Mouse (Mus musculus): ENCODE data around the gene Rimklb. TPM values are rescaled to one million over a fixed set of nuclear protein-coding genes. Genes with fewer than 3 reads are reported as not detected.

The Rimklb gene
- polyA plus RNA-seq, 1 experiment from 2014 or later, result 106 TPM

GRCm38 (mm10) chr6:122458946-122459693 lies 39.4 kb downstream of the Rimklb start:
- 90% methylated on average over 8 of the region's 8 CpGs for WGBS
- H3K27ac ChIP-seq (replicated peaks), result no peak overlapping the region
- H3K36me3 ChIP-seq, result peaks cover 68% of the 10 kb centered on the region
- H3K9me3 ChIP-seq, result no peaks in the 10 kb centered on the region
- ATAC-seq (replicated peaks), result no peak
- H3K9ac ChIP-seq (replicated peaks), result no peak overlapping the region
- H3K4me1 ChIP-seq, result no peaks in the 10 kb centered on the region
- H3K27me3 ChIP-seq, result no peaks in the 10 kb centered on the region
- no peak overlapping the region for H3K4me3 ChIP-seq
- no peak overlapping the region for H3K4me2 ChIP-seq (replicated peaks)

DNA sequence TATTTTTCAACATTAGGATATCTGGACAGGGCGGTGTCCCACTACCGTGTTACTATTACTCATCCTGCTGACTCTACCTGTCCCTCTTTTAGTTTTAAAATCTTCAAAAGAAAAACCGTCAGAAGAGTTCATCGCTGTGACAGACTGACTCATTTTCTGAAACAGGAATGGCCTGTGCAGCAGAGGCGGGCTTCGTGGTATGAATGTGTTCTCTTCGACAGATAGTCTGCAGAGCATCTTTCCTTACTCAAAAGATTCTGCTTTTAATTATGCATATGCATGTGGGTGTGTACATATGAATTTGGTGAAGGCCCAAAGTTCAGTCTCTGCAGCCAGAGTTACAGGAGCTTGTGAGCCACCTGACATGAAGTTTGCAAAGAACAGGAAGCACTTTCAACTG lies 50.7 kb downstream of the Rimklb start:
- no peak overlapping the region for H3K4me2 ChIP-seq (replicated peaks)
- 96% methylated on average over 7 of the region's 7 CpGs for WGBS
- H3K9me3 ChIP-seq, result no peaks in the 10 kb centered on the region
- H3K27ac ChIP-seq (replicated peaks), result no peak overlapping the region
- H3K9ac ChIP-seq (replicated peaks), result no peak overlapping the region
- no peak for ATAC-seq (replicated peaks)
- peaks cover 42% of the 10 kb centered on the region for H3K36me3 ChIP-seq
- no peaks in the 10 kb centered on the region for H3K4me1 ChIP-seq
- no peaks in the 10 kb centered on the region for H3K27me3 ChIP-seq
- no peak overlapping the region for H3K4me3 ChIP-seq

DNA sequence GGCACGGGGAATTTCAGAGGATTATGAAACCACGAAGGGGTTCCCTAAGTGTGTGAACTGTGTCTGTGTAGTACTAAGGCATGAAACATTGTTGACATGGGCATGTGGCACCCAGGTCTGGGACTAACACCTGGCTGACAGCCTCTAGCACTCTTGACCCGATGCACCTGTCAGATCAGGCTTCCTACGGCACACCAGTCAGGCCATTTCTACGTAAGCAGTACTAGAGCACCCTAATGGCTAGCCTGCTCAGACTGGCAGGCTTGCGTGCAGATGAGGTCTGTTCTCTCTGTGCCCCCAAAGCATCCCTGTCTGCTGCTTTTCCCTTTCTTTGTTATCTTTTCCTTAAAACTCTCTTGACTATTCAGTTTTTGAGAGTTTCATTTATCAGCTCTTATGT lies 53.3 kb downstream of the Rimklb start:
- no peak overlapping the region for H3K4me2 ChIP-seq (replicated peaks)
- 66% methylated on average over 6 of the region's 6 CpGs for WGBS
- H3K27ac ChIP-seq (replicated peaks), result no peak overlapping the region
- no peaks in the 10 kb centered on the region for H3K27me3 ChIP-seq
- H3K4me1 ChIP-seq, result 0 out of 2 replicates have a peak, but pooled peaks cover 4% of the 10 kb centered on the region
- H3K4me3 ChIP-seq, result no peak overlapping the region
- no peak overlapping the region for H3K9ac ChIP-seq (replicated peaks)
- H3K36me3 ChIP-seq, result peaks cover 26% of the 10 kb centered on the region
- H3K9me3 ChIP-seq, result no peaks in the 10 kb centered on the region
- peak; percentile 63; the same call in 1 of the 2 replicates for ATAC-seq (replicated peaks)

GRCm38 (mm10) chr6:122440632-122441226 lies 57.8 kb downstream of the Rimklb start:
- 50% methylated on average over 4 of the region's 4 CpGs for WGBS
- H3K4me3 ChIP-seq, result no peak overlapping the region

GRCm38 (mm10) chr6:122439249-122439648 lies 59.3 kb downstream of the Rimklb start:
- Histone ChIP-seq H3K9ac (replicated peaks) (no peak overlapping the region), H3K4me3 (no peak overlapping the region), H3K9me3 (no peaks in the 10 kb centered on the region), H3K27me3 (no peaks in the 10 kb centered on the region), H3K27ac (replicated peaks) (no peak overlapping the region), H3K4me1 (0 out of 2 replicates have a peak, but pooled peaks cover 4% of the 10 kb centered on the region), H3K4me2 (replicated peaks) (no peak overlapping the region), H3K36me3 (no peaks in the 10 kb centered on the region)
- no peak for ATAC-seq (replicated peaks)
- WGBS, result 88% methylated on average over 4 of the region's 4 CpGs

More at GRCm38 (mm10) chr6:122440632-122441226, 57.8 kb downstream of the Rimklb start:
- Histone ChIP-seq H3K9me3 (no peaks in the 10 kb centered on the region), H3K9ac (replicated peaks) (no peak overlapping the region), H3K4me1 (0 out of 2 replicates have a peak, but pooled peaks cover 4% of the 10 kb centered on the region), H3K4me2 (replicated peaks) (no peak overlapping the region), H3K27ac (replicated peaks) (no peak overlapping the region), H3K27me3 (no peaks in the 10 kb centered on the region), H3K36me3 (no peaks in the 10 kb centered on the region)
- ATAC-seq (replicated peaks), result no peak

DNA sequence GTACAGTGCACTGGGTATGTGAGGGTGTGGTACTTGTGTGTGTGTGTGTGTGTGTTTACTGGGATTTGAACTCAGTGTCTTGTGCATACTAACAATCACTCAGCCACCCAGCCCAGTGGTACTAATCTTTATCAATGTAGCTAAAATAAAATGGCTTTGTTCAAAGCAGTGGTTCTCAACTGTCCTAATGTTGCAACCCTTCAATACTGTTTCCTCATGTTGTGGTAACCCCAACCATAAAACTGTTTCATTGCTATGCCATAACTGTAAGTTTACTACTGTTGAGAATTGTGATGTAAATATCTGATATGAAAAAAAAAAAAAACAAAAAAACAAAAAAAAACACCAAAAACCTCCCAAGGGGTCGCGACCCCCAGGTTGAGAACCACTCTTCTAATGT lies 63.3 kb downstream of the Rimklb start:
- Histone ChIP-seq H3K4me1 (no peaks in the 10 kb centered on the region), H3K27ac (replicated peaks) (no peak overlapping the region), H3K9me3 (no peaks in the 10 kb centered on the region), H3K9ac (replicated peaks) (no peak overlapping the region), H3K36me3 (no peaks in the 10 kb centered on the region), H3K27me3 (no peaks in the 10 kb centered on the region), H3K4me2 (replicated peaks) (no peak overlapping the region), H3K4me3 (no peak overlapping the region)
- ATAC-seq (replicated peaks), result no peak
- WGBS, result 94% methylated on average over 2 of the region's 2 CpGs

DNA sequence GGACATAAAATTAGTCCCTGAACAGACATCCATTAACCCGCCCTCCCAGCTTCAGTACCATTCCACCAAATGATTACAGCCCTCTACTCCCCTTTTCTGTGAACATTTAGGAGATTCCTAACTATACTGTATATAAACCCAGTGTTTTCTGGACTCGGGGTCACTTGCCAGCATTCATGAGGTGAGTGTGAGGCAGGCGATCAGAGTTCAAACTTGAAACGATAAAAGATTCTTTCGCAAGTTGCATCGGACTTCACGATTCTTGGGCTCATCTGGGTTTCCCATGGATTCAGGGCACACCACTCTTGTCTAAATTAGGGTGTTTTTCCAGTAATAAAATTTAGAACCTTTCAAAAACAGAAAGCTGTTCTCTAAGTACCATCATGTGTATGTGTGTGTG lies 71.1 kb downstream of the Rimklb start:
- Histone ChIP-seq H3K9ac (replicated peaks) (no peak overlapping the region), H3K4me1 (no peaks in the 10 kb centered on the region), H3K27me3 (no peaks in the 10 kb centered on the region), H3K4me3 (no peak overlapping the region), H3K9me3 (no peaks in the 10 kb centered on the region), H3K4me2 (replicated peaks) (no peak overlapping the region), H3K36me3 (no peaks in the 10 kb centered on the region), H3K27ac (replicated peaks) (no peak overlapping the region)
- WGBS, result 87% methylated on average over 7 of the region's 7 CpGs
- ATAC-seq (replicated peaks), result no peak

DNA sequence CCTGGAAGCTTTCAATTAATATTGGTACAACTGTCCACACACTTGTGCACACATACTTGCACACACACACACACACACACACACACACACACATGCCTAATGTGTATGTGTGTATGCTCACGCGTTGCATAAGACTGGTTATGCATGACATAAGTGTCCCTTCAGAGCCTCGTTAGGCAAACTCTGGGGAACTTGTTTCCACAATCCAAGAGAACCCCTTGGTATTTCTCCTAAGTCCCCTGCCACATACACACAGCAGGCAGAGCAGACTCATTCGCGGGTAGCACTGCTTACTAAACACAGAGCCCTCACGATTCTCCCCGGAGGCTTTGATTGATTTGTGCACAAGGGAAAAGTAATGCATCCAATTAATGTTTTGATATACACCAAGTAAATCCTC lies 81.5 kb downstream of the Rimklb start:
- no peak overlapping the region for H3K4me2 ChIP-seq (replicated peaks)
- H3K9ac ChIP-seq (replicated peaks), result no peak overlapping the region
- H3K27me3 ChIP-seq, result no peaks in the 10 kb centered on the region
- H3K4me3 ChIP-seq, result no peak overlapping the region
- no peak overlapping the region for H3K27ac ChIP-seq (replicated peaks)
- no peaks in the 10 kb centered on the region for H3K36me3 ChIP-seq
- ATAC-seq (replicated peaks), result no peak
- no peaks in the 10 kb centered on the region for H3K4me1 ChIP-seq
- H3K9me3 ChIP-seq, result no peaks in the 10 kb centered on the region
- 38% methylated on average over 7 of the region's 7 CpGs for WGBS

GRCm38 (mm10) chr6:122416347-122416746 lies 82.2 kb downstream of the Rimklb start:
- H3K27ac ChIP-seq (replicated peaks), result no peak overlapping the region

DNA sequence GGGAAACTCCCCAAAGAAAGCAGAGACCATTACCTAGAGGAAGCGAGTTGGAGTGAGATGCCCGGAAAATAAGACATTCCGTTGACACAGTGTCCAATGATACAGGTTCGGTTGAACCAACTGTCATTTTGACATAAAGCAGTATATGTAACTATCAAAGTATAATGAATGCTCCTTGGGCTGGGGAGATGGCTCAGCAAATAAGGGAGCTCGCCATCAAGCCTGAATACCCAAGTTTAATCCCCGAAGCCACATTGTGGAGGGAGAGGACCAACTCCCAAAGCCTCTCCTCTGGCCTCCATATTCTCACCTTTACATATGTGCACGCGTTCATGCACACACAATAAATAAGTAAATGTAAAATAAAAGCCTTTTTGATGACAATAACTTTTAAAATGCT lies 87.3 kb downstream of the Rimklb start:
- WGBS, result 93% methylated on average over 8 of the region's 8 CpGs
- no peak overlapping the region for H3K4me3 ChIP-seq
- ATAC-seq (replicated peaks), result no peak
- H3K27ac ChIP-seq (replicated peaks), result no peak overlapping the region
- no peaks in the 10 kb centered on the region for H3K4me1 ChIP-seq
- H3K9ac ChIP-seq (replicated peaks), result no peak overlapping the region
- H3K27me3 ChIP-seq, result no peaks in the 10 kb centered on the region
- H3K9me3 ChIP-seq, result no peaks in the 10 kb centered on the region
- H3K4me2 ChIP-seq (replicated peaks), result no peak overlapping the region
- no peaks in the 10 kb centered on the region for H3K36me3 ChIP-seq

More at GRCm38 (mm10) chr6:122416347-122416746, 82.2 kb downstream of the Rimklb start:
- 32% methylated on average over 4 of the region's 4 CpGs for WGBS
- Histone ChIP-seq H3K9me3 (no peaks in the 10 kb centered on the region), H3K4me1 (no peaks in the 10 kb centered on the region), H3K36me3 (no peaks in the 10 kb centered on the region), H3K4me2 (replicated peaks) (no peak overlapping the region), H3K9ac (replicated peaks) (no peak overlapping the region), H3K27me3 (no peaks in the 10 kb centered on the region), H3K4me3 (no peak overlapping the region)
- ATAC-seq (replicated peaks), result no peak

DNA sequence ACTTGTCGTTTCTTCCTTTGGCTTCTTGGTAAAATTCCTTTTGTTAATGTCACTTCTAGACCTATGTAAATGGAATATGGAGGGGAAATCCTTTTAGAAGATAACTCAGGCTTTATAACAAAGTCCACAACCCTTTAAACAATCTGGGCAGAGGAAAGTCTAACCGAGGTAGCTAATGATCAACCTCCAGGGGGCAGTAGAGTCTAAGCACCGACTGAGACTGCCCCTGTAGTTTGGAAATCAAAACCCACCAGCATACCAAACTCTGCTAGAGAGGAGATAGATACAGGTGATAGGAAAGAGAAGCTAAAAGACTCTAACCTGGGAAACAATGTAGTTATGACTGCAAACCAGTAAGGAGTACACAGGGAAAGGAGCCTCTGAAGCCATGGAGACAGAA lies 96.3 kb downstream of the Rimklb start:
- no peak for ATAC-seq (replicated peaks)

DNA sequence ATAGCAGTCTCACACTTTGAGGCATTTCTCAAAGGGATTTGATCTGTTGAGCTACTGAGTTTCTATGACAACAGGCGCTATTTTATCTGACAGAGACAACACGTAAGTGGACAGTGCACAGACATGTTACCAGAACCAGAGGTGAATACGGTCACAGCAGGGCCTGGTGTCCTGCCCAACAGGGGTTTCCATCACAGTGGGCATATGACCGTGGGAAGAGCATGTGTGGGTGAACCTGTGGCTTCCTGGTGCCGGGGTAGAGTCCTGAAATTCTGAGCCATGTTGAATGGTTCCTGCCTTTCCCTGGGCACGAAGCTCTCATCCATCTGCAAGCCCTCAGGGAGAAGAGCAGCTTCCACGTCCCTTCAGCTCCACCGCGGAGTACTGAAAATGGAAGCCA lies 98.3 kb downstream of the Rimklb start:
- Histone ChIP-seq H3K4me2 (replicated peaks) (no peak overlapping the region), H3K4me3 (no peak overlapping the region), H3K9me3 (no peaks in the 10 kb centered on the region), H3K4me1 (no peaks in the 10 kb centered on the region), H3K9ac (replicated peaks) (no peak overlapping the region), H3K36me3 (no peaks in the 10 kb centered on the region), H3K27ac (replicated peaks) (no peak overlapping the region), H3K27me3 (no peaks in the 10 kb centered on the region)
- ATAC-seq (replicated peaks), result no peak
- 86% methylated on average over 9 of the region's 9 CpGs for WGBS

More for the DNA sequence above, 96.3 kb downstream of the Rimklb start:
- H3K4me1 ChIP-seq, result no peaks in the 10 kb centered on the region
- H3K36me3 ChIP-seq, result no peaks in the 10 kb centered on the region
- no peak overlapping the region for H3K4me2 ChIP-seq (replicated peaks)
- no peak overlapping the region for H3K4me3 ChIP-seq
- H3K9ac ChIP-seq (replicated peaks), result no peak overlapping the region
- WGBS, result 12% methylated on average over 3 of the region's 3 CpGs
- H3K27ac ChIP-seq (replicated peaks), result no peak overlapping the region
- H3K27me3 ChIP-seq, result no peaks in the 10 kb centered on the region
- H3K9me3 ChIP-seq, result no peaks in the 10 kb centered on the region
